Mouse (Mus musculus) B cell, adult 2 months (primary cell): ENCODE measurements at regions not wholly inside any gene's neighbourhood (a gene's known extent, or its start where the extent isn't known, plus 50 kb on each side); places are given as distances from the start of the nearest gene placed in this dataset.

Experiments used
- DNase-seq, 2 experiments: peaks; one replicate each; pipeline ENCODE4 v3.0.0; 2022

GRCm38 (mm10) chr3:39952556-39952955 is 578.5 kb upstream of the Intu start:
- DNase-seq, result no peak

DNA sequence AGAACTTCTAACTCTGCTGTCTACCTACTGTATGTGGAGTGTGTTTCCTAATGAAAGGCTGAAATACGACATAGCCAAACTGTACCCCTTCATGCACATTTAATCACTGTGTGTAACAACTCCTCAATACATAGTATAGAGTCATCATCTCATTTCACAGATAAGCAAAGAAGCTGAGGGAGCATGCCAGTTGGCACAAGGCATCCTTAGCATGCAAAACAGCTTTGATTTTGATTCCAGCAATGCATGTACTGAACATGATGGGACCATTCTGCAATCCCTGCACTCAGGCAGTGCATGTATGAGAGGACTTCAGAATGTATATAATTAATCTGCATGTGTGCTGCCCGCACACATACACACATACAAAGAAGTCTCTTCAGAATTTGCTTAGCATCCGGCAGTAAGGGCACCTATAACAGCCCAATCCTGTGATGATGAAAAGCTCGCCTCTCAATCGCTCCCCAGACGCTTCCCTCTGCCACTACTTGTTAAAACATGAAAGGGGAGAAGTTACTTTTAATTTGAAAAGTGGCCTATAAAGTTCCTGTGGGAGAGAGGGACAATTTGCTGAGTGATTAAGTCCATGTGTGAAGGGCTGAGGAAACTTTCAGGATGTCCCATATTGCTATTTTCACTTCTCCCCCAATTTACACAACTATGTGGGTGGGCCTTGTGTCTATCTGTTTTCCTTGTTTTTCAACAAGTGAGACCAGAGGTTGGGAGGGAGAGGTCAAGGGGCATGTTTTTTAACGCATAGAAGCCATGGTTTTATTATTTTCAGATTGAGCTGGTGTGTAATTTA is 569.0 kb upstream of the Intu start:
- no peak for DNase-seq

DNA sequence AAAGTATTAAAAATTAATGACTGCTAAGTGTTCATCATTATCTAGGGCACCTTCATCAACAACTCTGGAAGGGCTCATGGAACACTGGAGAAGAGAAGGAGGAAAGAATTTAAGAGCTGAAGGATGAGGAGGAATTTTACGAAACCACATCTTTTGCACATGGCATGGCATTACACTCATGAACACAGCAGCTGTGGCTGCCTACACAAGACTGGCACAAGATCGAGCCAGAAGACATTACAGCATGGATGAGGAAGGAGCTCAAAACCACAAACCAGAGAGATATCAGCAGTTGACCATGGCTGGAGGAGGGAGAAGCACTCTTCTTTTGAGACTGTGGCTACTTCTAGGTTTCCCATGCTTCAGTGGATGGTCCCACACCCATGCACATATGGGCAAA is 565.7 kb upstream of the Intu start:
- DNase-seq, result no peak

GRCm38 (mm10) chr3:39966390-39966789 is 564.7 kb upstream of the Intu start:
- DNase-seq, result no peak

DNA sequence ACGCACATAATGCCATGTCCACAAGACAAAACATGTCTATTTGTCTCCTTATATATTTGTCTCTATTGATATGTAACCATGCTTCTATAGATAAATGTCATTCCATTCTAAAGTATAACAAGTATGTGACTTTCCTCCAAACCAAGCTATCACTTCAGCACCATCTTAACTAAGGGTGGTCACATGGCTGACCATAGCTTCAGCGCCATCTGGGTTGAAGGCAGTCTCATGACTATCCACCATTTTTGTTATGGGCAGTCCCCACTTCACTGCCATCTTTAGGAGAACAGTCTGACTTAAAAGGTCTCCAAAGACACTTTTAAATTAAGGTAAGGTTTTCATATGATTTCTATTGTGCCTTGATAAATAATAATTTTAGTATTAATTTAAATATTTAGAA is 554.1 kb upstream of the Intu start:
- DNase-seq, result no peak

DNA sequence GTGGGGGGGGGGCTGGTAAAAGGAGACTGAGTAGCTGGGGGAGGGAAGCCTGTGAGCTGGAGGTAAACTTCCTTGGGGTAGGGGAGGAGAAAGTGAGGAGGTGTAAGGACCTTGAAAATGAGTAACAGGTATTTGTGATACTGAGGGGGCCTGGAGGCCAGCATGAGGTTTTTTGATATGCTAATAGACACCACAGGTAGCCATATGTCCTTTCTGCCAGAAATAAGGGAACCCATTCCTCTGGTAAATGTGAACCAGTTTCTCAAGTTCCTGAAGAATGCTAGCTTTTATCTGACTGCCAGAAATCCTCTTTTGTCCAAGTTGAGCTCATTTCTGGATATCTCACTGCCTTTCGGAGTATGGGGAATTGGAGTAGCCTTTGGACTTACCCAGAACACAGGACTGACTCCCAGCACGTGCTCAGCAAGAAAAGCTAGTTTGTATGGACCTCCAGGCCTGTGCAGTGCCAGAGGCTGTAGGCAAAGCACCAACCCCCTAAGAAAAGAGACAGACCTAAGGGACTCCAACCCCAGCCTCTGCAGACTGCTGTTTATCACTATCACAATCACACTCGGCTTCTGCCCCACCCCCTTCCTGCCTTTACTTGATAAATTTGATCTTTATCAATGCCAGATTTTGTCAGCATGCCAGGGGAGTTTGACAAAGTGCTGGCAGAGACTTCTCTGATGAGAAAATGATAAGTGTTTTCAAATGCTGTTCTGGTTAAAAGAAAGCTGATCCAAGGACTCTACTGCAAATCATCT is 552.0 kb upstream of the Intu start:
- DNase-seq, result no peak

- DNase-seq, result no peak
Observed at GRCm38 (mm10) chr3:39982656-39983055, 548.4 kb upstream of the Intu start.

- no peak for DNase-seq
Observed at GRCm38 (mm10) chr3:39987710-39988109, 543.4 kb upstream of the Intu start.

DNA sequence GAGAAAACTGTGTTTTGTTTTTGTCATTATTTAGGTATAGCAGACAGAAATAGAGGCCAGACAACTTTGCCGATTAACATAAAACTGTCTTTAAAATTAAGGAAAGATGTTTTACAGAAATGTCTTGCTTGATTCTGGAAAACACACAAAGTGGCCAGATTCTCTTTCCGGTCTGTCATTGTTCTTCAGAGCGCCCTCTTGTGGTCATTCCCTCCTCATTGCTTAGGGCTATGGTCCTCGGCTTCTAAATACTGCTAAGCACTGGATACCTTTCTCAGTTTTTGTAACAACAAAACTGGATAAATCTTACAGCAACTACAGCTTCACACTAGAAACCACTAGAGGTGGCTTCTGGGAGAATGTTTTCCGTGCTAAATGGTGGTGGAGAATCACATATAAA is 532.5 kb upstream of the Intu start:
- DNase-seq, result no peak

DNA sequence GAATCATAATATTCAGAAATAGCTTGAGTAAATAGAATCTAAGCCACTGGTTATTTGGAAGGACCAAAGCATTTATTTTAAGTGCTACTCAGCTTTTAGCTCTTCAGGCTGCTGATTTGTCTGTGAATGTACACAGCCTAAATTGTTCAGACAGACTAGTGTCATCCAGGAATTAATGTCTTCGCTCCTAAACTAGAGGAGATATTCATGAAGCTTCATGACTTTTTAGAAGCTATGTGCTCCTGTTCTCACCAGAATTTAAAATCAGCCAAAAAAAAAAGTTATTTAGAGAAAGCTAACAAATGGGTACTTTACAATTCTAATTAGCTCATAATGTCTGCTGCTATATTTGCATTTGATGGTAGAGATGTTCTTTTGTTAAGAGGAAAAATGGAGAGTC is 531.2 kb upstream of the Intu start:
- DNase-seq, result no peak

GRCm38 (mm10) chr3:40002838-40003237 is 528.2 kb upstream of the Intu start:
- DNase-seq, result no peak

DNA sequence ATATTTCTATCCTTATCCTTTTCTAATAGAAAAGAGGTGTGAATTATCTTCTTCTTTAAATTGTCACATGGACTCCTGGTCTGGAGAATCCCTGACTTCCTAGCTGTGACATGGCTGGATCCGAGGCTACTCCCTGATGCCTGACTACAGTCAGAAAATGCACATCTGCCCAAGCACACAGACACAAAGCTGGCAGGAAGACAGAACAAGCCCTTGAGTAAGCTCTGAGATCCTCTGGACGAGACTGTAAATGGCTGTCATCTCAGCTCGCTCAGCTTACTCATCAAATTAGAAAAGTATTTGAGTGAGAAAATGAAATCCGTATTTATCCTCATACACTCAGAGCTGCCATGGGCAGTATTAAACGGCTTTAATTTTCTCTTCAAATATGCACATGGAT is 521.0 kb upstream of the Intu start:
- no peak for DNase-seq

- DNase-seq, result no peak
Observed at GRCm38 (mm10) chr3:40021682-40022081, 509.4 kb upstream of the Intu start.

DNA sequence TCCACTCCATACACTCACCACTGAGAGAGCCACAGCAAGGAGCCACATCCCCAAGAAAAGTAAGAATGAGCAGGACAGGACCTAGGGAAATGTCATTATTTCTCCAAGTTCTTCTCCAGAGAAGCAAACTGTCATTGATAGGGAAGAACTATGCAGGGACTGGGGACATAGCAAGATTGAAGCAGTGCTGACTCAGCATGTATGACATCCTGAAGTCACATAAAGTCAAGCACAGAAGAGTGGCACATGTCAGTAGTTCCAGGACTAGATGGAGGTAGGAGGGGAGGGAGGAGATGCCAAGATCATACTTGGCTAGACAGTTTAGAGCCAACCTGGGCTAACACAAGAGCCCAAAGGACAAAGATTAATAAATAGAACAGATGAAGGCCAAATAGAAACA is 503.4 kb upstream of the Intu start:
- no peak for DNase-seq

GRCm38 (mm10) chr3:40036177-40036576 is 494.9 kb upstream of the Intu start:
- DNase-seq, result no peak

DNA sequence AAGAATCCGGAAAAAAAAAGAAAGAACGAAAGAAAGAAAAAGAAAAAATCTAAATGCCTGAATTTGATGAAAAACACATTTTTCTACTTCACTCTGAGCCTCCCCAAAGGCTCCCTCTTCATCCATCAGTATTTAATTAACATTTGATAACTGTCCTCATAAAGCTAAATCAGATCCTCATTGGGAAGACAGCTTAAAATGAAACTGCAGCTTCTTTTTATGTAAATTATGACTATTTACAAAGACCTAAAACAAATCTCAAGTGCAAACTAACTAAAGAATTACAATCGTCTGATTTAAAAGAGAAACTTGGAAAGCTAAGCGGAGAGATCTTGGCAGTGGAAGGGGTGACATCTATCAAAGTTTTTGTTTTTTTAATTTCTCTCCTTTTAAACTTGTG is 481.4 kb upstream of the Intu start:
- DNase-seq, result no peak

- no peak for DNase-seq
Observed at GRCm38 (mm10) chr3:40058281-40058680, 472.8 kb upstream of the Intu start.

DNA sequence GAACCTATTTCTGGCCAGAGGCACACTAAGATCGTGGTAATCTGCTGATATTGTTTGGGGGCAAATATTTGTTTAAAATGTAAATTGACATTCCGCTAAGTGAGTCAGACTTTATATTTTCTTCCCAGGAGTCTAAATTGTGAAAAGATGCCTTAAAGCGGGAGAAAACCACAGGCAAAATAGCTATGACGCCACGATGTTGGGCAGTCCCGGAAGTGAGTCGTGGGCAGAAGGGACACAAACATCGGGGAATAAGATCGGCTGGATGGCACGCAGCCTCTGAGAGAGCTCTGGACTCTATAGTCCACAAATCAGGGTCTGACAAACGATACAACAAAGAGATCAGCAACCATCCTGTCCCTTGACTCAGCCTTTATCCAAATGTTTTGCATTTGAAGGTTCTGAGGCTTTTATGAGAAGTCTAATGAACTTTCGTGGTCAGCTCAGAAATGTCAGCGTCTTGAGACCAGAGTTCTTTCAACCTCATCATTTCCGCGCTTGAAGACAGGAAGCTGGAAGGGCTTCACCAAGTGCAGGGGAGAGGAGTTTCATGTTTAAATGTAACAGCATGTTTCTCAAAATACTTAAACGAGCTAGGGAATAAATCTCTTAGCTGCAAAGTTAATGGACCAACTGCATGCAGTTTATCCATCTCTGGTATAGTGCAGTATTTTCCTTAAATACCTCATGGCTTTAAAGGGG is 472.2 kb upstream of the Intu start:
- DNase-seq, result no peak

DNA sequence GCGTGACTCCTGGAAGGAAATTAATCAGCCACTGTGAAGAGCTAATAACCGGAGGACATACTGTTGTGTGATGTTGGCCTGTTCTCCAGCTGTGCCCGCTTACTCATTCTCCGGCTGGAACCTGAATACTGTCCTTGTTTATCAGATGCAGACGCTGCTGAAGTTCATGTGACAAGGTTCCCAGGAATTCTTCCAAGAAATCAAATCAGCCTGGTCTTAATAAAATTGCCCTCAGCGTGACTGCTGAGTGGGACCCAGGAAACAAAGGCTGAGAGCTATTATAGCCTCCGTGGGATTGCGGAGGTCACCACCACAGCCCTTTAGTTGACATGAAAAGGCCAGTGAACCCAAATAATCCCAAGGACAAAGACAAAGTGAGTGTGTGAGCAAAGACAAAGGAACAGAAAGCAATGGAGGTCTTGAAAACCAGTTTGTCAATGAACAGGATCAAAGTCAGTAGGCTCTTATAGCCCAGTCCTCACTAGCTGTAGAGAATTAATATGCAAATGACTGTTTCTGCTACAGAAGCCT is 460.9 kb upstream of the Intu start:
- no peak for DNase-seq

GRCm38 (mm10) chr3:40076824-40077223 is 454.3 kb upstream of the Intu start:
- no peak for DNase-seq

DNA sequence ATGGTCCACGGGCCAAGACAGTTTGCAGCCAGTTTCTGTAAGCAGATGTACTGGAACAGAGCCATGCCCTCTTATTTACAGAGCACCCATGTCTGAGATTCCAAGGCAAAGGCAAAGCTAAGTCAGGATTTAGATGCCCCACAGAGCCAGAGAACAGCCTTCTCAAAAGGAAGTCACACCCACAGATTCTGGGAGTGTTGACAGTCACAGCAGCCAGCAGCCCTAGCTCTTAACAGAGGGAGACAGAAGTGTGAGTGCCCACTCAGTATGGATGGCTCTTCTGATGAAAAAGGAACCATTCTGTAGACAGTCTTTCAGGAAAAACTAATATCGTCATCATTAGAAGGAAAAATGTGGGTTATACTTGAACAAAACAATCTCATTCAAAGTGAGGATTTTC is 446.0 kb upstream of the Intu start:
- DNase-seq, result no peak

DNA sequence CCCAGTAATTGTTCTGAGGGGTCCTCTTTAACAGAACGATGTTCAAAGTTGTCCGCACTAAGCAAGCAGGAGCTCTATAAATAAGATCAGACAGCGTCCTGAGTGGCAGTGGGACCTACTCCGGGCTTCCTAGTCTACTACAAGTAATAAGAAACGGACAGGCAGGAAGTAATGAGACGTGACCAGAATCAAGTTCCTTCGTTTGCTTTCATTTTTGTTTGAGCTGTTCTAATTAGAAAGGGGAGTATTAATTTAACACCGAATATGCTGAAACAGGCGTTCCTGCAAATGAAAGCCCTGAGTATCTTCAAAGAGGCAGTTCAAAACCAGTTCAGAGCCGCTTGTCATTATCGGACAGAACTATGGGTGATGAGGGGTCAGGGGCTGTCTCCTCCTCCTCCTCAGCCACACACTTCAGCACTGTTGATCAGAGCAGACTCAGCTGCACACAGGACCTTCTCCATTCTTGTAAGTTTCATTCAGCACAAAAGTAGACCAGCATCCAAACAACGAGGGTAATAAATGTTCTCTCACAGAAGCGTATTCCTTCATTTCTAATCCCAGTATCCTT is 439.2 kb upstream of the Intu start:
- no peak for DNase-seq

DNA sequence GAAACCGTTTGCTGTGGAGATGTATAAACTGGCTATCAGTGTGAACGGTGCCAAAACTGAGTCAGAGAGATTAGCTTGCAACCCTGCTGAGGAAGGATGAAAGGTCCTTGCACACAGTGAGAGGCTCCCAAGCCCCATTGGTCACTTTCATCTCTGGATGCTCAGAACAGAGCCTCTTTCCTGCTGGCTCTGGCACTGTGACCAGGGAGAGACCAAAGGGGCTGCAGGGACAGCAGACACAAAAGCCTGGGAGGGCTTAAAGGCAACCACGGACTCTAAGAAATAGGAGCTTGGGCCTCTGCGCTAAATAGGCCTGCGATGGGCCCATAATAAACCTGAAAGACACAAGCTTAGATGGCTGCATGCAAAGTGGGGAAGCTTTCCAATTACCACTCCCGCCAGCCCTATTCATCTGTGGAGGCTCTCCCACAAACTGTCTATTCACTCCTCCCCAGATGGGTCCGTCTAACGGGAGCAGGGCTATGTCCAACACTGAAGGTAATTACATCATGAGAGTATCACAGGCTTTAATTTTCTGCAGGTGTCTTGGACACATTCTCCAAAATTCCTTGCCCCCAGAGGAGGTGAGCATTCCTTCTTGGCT is 438.2 kb upstream of the Intu start:
- no peak for DNase-seq
